Mouse (Mus musculus): ENCODE results near the gene Kat2b.
"Not testable (repeated sequence)": the region's sequence is repeated elsewhere in the genome, so short reads cannot be mapped to it uniquely, and the experiment has no call there.

Kat2b gene

DNA sequence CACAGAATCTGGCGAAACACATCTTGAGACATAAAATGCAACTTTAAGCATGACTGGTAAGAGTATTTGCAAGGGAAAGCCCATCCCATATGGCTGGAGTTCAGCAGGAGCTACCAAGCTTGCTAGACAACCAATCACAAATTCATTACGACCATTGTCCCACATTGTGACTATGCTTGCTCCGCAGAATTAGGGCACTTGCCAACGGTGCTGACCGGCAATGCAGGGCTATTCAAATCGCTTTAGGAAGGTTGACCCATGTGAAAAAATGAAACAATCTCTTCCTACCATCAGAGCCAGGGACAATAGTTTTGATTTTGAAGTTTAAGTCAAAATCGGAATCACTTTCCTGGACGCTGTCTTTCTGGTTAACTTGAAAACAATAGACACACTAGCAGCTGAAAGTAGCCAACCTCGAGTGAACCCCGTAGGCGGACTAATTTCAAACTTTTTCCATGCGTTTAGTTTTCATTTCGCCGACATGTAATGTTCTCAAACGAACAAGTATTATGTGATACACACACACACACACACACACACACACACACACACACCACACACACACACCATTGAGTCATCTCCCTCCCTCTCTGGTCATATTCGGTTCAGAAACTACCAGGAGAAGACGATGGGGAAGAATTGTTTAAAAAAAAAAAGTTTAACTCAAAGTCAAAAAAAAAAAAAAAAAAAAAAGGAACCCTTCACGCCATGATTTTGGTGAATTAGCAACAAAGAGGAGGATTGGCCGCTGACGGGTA lies at the start of gene Kat2b:
TSS of gene Kat2b (plus strand) at position 701 of the 758 bp plus-strand sequence.
- in situ Hi-C loops (cut with MboI; ENCODE audit: low sequenced_read_pairs), result no loop called here

DNA sequence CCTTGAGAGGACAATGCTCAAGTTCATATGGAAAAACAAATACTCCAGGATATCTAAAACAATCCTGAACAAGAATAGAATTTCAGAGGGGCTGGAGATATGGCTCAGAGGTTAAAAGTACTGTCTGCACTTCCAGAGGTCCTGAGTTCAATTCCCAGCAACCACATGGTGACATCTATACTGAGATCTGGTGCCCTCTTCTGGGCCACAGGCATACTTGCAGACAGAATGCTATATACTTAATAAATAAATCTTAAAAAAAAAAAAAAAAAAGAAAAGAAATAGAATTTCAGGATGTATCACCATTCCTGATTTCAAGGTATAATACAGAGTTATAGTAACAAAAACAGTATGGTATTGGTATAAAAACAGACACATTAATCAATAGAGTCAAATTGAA lies 47.3 kb upstream of the Kat2b start:
- in situ Hi-C loops (cut with MboI; ENCODE audit: low sequenced_read_pairs), result no loop called here

DNA sequence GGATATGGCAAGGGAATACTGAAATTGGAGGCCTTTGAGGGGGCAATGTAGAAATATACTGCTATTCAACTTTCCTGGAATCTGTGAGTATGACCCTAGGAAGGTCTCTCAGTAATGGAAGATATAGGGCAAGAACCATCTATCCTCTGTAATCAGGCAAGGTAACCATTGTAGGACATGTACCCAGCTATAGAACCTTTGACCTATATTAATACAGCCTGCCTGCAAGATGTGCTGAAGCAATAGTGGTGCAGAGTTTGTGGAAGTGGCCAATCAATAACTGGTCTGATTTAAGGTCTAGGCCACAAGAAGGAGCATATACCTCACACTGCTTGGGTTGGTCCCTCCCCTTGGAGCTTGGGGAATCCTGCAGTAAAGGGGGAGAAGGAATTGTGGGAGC lies 46.2 kb upstream of the Kat2b start:
- in situ Hi-C loops (cut with MboI; ENCODE audit: low sequenced_read_pairs), result no loop called here

DNA sequence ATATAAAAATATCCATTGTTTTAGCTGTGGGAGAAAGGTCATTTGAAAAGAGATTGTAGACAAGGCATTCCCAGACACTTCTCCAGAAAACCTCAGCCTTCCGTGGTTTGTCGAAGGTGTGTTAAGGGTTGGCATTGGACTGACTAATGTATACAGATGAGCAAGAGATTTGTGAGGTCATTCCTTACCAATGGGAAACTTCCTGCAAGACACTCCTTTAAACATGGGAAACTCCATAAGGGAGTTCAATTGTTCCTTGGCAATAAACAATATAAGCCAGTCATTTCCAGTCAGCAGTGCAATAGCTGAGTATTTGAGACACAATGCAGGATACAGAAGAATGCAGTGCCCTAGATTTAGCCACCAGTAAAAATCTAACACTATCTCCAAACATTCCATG lies 38.6 kb upstream of the Kat2b start:
- in situ Hi-C loops (cut with MboI; ENCODE audit: low sequenced_read_pairs), result no loop called here

DNA sequence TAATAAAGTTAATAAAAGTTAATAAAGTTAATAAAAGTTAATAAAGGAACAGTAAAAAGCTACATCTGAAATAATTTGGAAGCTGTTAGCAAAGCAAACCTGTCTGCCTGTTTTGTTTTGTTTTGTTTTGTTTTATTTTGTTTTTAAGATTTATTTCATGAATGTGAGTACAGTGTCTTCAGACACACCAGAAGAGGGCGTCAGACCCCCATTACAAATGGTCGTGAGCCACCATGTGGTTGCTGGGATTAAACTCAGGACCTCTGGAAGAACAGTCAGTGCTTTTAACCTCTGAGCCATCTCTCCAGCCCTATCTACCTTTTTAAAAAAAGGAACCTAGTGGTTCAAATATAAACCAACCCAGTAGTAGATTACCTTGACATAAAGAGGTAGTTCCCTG lies 35.5 kb upstream of the Kat2b start:
- in situ Hi-C loops (cut with MboI; ENCODE audit: low sequenced_read_pairs), result no loop called here

DNA sequence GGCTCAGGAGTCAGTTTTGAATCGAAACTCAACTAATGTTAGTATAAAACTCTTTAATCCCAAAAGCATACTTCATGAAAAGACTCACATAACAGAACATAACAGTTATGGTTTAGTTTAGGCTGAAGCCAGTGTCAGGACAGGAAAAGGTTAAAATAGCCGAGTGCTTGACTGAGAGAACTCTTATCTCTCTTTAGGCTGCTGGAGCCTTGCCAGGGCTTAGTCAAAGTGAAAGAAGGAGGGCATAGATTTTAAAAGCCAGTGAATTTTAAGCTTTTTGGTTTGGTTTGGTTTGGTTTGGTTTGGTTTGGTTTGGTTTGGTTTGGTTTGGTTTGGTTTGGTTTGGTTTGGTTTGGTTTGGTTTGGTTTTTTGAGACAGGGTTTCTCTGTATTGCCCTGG lies 34.2 kb upstream of the Kat2b start:
- in situ Hi-C loops (cut with MboI; ENCODE audit: low sequenced_read_pairs), result no loop called here

DNA sequence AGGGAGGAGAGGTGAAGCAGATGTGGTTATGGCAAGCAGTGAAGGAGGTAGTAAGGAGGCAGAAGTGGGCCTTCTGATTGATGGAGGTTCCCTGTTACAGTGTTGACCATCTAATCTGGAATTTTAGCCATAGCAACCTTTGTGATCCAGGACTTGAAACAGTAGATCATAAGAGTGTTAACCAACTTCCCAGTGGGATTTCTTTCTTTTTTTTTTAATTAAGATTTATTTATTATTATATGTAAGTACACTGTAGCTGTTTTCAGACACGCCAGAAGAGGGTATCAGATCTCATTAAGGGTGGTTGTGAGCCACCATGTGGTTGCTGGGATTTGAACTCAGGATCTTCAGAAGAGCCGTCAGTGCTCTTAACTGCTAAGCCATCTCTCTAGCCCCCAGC lies 27.3 kb upstream of the Kat2b start, which contains the start of gene Pp2d1:
TSS of gene Pp2d1 (minus strand) at position 101 of the 400 bp plus-strand sequence.
- in situ Hi-C loops (cut with MboI; ENCODE audit: low sequenced_read_pairs), result not testable (repeated sequence)

DNA sequence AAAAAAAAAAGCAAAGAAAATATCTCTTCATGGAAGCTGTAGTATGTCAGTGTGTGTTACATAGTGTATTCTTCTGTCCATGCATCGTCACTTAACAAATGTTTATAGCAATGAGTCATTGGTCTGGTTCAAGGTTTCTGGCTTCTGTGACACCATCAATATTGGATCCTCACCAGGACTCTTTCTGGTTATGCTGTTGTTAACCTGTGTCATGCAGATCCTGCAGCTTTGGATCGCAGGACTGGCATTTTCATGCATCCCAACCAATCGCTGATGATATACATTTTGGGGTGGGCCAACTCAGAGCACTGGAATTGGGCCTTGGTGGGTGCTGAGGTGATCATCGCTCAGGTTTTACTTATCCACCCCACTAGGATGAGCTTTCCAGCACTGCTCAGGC lies 24.1 kb upstream of the Kat2b start:
- in situ Hi-C loops (cut with MboI; ENCODE audit: low sequenced_read_pairs), result no loop called here

DNA sequence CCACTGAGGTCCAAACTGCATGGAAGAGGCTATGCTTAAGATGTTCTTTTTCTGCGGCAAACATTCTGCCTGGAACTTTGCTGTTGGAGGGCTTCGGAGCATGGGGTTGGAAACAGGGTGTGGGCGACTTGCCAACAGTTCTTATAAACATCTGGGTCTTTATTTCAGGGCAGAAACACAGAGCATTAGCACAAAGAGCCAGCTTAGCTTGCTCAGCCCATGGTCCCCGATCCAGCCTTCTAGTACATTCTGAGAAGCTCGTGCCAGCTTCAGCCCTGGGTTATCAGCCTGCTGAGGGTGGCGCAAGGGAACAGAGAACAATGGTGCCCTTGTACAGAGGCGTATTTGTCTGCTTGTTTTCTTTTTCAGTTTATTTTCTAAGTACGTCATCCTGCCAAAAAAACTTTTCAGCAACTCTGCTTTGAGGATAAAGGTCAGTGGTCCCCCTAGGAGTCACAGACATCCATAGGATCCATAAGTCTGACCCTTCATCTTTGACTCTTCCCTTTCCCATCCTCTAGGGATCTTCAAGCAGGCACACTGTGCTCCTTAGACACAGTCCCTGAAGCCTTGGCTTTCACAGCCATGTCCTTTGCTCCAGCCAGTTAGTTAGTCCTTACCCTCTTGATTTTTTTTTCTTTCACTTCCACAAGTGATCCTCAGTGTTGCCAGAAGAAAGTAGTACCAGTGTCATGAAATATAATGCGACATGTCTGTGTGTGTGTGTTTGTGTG lies 22.9 kb upstream of the Kat2b start:
- in situ Hi-C loops (cut with MboI; ENCODE audit: low sequenced_read_pairs), result no loop called here

DNA sequence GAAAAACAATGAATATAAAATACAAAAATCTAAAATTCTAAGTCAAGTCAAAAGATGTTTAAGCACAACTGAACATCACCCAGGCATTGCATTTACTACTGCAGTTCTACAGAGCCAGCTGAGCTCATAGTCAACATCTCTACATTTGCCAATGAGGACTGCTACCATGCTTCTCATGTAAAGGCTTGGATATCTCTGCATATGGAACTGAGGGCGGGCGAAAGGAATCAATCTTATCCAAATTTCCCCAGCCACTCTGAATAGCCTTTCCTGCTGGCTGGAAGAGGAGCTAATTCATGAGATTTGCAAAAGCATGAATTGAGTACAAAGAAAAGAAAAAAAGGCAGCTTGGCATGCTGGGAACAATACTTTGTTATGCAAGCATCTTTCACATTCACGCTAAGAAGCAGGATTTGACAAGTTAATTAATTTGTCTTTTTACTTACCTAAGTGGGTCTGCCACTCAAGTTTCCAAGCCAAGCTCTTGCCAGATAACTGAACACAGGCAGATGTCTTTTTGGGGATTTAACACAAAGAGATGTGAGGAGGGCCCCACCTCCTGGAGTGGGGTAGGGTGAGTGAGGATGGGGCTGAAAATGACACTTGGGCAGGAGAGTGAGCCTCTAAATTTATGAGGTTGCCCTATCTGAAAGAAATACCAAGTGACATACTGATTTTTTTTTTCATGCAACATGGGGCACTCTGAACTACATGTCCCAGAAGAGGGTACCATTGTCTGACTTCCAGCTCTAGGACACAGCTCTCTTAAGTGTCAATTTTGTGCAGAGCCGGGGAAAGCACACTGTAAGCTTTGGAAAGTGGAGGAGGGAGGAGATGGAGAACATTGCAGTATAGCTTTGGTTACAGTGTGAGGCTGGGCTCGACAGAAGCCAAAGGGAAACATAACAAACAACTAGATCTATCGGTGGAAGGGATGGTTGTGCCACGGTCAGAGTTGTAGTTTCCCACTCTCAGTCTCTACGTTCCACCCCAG lies 15.1 kb upstream of the Kat2b start:
- in situ Hi-C loops (cut with MboI; ENCODE audit: low sequenced_read_pairs), result no loop called here

DNA sequence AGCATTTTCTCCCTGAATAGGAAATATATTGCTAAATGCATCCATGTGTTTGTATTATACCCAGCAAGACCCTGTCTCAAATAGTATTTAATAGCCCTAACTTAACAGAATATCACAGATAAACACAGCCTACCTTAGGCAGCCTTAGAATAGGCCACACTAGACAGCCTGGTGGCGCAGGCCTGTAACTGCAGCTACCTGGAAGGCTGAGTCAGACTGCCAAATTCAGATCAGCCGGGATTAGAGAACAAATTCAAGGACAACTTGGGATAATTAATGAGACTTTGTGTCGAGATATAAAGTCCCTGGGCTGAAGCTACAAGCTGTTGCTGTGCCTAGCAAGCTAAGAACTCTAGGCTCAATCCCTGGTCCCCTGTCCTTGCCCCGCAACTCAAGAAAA lies 12.6 kb upstream of the Kat2b start:
- in situ Hi-C loops (cut with MboI; ENCODE audit: low sequenced_read_pairs), result no loop called here

DNA sequence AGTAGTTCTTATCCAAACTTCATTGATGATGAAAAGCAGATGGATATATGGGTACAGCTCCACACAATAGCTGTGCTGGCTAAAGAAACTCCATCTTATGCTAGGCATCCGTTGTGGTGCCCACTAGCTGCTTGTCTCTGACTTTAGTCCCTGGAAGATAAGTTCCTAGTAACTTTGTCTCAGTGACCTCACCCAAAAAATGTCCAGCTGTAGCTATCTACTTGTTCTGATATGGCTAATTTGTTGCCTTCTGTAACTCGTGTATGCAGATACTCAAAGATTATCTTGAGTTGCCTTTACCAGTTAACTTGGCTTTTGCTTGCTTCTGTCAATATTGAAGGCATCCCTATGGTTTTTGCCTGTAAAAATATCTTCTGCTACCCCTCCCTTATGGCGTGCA lies 11.8 kb upstream of the Kat2b start:
- in situ Hi-C loops (cut with MboI; ENCODE audit: low sequenced_read_pairs), result no loop called here

DNA sequence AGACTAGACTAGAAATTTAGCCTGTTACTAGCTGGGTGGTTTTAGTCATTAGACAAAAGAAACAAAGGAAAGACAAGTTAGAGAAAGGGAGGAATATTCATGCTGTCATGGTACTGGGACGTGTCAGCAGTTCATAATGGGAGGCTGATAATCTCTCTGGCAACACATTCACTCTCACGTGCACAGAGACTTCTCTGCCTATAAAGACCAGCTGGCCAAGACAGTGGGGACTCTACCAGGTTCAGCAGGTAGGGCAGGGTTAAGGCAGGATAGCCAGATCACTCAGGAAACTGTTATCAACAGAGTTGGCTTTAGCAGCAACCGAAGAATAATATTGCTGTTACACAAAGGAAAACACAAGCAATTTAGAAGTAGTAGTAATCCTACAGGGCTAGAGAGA lies 9.2 kb upstream of the Kat2b start:
- in situ Hi-C loops (cut with MboI; ENCODE audit: low sequenced_read_pairs), result no loop called here

DNA sequence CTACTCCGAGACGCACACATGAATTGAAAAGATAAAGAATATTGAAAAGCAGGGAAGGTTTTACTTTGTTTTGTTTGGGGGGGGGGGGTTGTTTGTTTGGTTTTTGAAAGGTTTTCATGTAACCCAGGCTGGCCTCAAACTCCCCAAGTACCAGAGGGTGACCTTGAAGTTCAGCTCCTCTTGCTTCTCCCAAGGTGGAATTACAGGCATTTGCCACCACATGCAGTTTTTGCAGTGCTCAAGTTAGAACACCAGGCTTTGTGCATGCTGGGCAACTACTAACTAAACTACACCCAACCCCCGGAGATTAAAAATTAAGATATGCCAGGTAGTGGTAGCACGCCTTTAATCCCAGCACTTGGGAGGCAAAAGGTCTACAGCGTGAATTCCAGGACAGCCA lies 7.0 kb upstream of the Kat2b start:
- in situ Hi-C loops (cut with MboI; ENCODE audit: low sequenced_read_pairs), result no loop called here

DNA sequence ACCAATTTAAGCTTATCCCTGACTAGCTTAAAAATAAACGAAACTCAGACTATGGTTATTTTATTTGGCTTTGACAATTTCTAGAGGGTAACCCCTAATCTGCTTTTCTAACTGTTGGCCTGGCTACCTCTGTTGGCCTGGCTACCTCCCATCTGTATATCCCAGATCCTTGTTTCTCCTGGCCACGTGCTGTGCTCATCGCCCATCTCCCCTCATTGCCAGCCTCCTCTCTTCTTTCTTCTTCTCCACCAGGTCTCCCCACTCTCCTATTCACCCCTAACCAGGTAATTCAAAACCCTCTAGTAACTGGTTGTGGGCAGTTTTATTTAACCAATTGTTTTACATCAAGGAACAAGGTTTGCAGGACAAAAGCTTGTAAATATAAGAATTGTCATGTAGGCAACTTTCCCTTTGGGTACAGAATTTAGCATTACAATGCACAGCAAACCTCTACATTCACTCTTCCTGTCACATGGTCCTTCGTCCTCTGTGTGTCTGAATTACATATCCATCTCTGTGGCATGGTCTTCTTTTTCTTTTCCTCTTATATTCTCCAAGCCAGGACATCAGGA lies 5.1 kb upstream of the Kat2b start:
- in situ Hi-C loops (cut with MboI; ENCODE audit: low sequenced_read_pairs), result no loop called here

DNA sequence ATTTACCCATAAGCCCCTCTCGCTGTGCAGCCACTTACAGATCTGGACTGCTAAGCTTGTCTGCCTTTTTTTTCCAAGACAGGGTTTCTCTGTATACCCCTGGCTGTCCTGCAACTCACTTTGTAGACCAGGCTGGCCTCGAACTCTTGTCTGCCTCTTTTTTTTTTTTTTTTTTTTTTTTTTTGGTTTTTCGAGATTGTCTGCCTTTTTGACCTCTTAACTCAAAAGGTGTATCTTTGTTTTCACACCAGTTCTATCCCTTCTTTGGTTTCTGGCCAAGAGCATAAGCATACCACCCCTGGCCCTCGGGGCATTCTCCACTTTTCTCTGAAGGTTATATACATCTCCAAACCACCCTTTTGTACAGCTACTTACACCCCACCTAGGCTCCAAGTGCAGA lies 1.8 kb upstream of the Kat2b start:
- in situ Hi-C loops (cut with MboI; ENCODE audit: low sequenced_read_pairs), result no loop called here

DNA sequence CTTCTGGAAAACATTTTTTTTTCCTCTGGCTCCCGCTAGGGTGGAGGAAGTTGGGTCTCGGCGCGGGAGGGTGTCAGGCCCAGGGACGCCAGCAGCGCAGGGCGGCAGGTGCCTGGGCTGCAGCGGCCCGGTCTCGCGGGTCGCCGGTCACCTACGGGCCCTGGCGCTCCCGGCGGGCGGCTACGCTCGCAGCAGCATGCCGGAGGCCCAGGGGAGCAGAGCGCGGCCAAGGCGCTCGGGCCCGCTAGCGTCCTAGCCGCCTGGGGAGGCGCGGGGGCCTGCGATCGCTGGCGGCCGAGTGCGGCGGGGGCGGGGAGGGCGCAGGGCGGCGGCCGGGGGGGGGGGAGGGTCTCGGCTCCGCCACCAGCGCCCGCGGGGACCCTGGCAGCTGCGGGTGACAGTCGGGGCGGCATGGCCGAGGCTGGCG lies 271 bp downstream of the Kat2b start:
- in situ Hi-C loops (cut with MboI; ENCODE audit: low sequenced_read_pairs), result no loop called here

DNA sequence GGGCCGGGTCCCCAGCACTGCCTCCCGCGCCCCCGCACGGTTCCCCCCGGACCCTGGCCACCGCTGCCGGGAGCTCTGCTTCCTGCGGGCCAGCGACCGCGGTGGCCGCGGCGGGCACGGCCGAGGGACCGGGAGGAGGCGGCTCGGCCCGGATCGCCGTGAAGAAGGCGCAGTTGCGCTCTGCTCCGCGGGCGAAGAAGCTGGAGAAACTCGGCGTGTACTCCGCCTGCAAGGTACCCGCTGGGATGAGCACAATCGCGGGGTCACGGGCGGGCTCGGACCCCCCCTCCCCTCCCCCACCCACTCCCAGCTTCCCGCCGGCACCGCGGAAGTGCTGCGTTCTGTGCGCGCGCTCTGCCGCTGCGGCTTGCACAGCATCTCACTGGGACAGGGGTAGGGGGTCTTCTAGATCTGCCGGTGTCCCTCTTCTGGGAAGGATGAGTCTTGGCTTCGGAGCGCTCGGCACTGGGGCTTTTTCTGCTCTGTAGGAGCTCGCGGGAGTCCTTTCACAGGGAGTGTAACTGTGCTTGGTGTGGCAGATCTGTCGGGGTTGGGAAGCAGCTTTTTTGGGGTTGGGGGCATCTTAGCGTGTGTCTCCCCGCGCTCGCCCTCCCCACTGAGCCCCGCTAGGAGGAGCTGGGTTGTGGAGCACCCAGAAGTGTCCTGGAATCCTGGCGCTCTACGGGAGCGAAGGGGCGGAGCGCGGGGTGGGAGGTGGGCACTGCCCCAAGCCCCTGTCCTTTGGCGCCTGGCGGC lies 863 bp downstream of the Kat2b start:
- in situ Hi-C loops (cut with MboI; ENCODE audit: low sequenced_read_pairs), result no loop called here

DNA sequence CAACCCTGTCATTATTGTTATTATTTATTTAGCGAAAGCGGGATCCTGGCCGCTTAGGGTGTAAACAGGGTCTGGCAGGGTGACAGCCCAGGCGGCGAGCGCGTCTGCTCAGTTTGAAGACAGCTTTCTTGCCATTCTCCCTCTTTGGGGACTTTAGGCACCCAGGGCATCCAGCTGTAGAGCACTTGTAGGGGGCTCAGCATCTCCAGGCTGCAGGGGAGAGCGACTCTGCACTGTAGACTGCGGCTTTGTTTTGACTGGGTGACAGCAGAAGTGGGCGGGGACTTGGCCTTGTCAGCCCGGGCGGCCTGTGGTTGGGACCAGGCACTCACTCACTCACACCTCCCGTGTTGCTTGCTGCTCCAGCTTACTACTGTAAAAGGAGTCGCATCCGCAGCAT lies 1.5 kb downstream of the Kat2b start:
- in situ Hi-C loops (cut with MboI; ENCODE audit: low sequenced_read_pairs), result no loop called here

DNA sequence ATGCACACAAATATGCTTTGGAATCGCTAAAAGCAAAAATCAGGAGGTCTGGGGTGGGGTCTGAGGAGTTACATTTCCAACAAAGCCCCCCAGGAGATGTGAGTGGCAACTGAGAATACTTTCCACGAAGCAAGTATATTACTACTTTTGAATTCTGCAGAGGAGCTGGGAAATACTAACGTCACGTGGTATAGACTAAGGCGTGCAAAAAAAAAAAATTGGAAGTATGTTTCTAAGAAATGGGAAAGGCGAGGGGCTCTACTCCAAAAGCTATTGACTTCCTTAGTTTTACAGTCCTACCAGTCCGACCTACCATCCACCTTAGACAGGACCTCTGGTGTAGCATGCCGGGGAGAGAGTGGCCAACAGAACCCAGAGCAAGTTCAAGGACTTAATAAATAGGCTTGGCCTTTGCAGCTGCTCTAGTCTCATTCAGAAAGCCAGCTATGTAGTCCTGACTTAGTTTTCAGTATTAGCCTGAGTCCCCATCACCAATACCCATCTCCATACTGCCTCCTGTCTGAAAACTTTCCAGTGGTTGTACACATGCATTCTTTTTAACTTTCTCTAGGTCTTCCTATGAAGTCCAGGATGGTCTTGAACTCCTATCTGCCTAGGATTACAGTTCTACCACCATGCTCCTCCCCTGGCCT lies 2.2 kb downstream of the Kat2b start:
- in situ Hi-C loops (cut with MboI; ENCODE audit: low sequenced_read_pairs), result no loop called here

Measured in CH12F3 (cell line).